Mouse (Mus musculus): ENCODE measurements around the gene Acot6. TPM values are rescaled to one million over a fixed set of nuclear protein-coding genes. Genes with fewer than 3 reads are reported as not detected.
"Not testable (repeated sequence)": the region's sequence is repeated elsewhere in the genome, so short reads cannot be mapped to it uniquely, and the experiment has no call there.

The Acot6 gene
- total RNA-seq (2021), result 1 to 10 TPM; 3.6 to 3.7 TPM

DNA sequence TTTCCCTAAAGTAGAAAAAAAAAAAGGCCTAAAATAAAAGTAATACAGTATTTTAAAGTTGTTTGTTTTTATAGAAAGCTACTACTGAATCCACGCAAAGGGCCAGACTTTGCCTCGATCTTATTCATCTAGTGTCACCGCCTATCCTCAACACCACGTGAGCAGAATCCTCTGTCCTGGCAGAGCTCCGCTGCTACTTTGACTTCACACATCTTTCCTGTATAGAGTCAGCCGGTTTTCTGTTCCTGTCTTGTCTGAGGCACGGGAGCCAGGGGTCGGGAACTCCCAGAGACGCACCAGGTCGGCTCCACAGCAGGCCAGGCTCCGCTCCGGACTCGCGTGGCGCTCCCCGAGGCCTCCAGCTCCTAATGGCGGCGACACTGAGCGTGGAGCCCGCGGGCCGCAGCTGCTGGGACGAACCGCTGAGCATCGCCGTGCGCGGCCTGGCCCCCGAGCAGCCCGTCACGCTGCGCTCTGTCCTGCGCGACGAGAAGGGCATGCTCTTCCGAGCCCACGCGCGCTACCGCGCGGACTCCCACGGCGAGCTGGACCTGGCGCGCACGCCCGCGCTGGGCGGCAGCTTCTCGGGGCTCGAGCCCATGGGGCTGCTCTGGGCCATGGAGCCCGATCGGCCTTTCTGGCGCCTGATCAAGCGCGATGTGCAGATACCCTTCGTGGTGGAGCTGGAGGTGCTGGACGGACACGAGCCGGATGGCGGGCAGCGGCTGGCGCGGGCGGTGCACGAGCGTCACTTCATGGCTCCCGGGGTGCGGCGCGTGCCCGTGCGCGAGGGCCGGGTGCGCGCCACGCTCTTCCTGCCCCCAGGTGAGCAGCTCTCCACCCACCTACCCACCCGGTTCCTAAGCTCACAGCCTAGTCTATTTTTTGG is at the start of gene Acot6:
TSS of gene Acot6 (plus strand) at position 51 of the 889 bp plus-strand sequence.
- intact Hi-C loops (cut with DNase I), result not testable (repeated sequence)
- peak; percentile 47 to 48 for DNase-seq (ENCODE audit: low spot score in 2 of 2)

DNA sequence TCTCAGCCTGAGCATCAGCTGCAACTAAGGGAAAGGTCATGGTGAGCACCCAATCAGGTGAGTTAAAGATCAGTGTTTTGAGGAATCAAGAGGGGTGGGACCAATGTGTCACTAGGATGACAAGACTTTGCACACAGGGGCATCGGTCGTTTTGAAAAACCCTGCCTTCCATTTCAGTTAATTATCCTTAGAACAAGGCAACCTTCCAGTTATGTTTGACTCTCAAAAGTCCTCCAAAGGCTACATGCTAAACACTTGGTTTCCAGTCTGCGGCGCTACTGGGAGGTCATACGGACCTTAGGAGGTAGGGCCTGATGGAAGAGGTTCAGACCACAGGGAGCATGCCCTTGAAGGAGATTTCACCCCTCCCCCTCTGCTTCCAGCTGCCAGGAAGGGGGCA is 49.7 kb upstream of the Acot6 start:
- intact Hi-C loops (cut with DNase I), result loop anchor here (2.0 kb wide), 1 partner anchor 18 kb away; no protein-coding TSS in a partner anchor
- DNase-seq (ENCODE audit: low spot score in 2 of 2), result not testable (repeated sequence)

DNA sequence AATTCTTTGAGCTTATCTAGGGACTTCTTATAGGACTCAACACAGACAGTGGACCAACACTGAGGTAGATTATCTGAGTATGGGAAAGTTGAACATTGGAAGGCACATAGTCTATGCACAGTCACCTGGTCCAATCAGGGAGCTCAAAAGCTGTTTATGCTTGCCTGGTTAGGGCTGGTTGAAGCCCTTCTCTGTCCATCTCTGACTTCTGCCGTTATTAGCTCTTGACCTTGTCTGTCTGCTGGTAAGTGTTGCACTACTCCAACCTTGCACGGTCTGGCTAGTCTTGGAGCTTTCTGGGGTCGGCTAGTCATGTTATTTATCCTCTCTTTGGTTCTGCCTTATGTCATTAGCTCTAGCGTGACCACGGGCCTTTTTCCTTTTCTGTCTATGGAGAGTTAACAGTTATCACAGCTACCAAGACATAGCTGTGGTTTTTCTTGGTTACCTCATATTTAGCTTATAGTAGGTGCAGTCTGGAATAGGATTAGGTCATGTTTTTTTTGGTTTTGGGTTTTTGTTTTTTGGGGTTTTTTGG is 48.4 kb upstream of the Acot6 start, which contains the start of gene Acot3:
TSS of gene Acot3 (plus strand) at position 208 of the 538 bp plus-strand sequence.
- intact Hi-C loops (cut with DNase I), result loop anchor here (2.0 kb wide), 1 partner anchor 19 kb away; no protein-coding TSS in a partner anchor
- no peak for DNase-seq (ENCODE audit: low spot score in 2 of 2)

DNA sequence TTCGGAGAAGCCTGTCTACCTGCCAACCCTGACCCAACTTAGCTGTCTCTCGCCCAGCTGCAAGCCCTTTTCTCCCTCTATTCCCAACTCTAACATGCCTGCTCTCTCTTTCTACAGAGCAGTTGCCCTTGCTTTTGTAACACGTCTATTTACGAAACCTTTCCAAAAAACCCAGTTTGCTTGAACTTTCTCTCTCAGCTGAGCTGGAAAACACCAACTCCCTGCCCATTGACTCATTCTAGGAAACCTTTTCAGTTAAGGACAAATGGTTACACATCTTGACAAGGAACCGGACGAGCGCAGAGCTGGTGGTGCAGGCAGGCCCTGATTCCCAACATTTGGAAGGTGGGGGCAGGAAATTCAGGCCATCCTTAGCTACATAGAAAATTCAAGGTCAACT is 47.8 kb upstream of the Acot6 start:
- intact Hi-C loops (cut with DNase I), result no loop called here
- no peak for DNase-seq (ENCODE audit: low spot score in 2 of 2)

GRCm38 (mm10) chr12:84053173-84053572 is 47.3 kb upstream of the Acot6 start:
- intact Hi-C loops (cut with DNase I), result no loop called here
- peak in 1 of 2 experiments; percentile 29 for DNase-seq (ENCODE audit: low spot score in 2 of 2)

DNA sequence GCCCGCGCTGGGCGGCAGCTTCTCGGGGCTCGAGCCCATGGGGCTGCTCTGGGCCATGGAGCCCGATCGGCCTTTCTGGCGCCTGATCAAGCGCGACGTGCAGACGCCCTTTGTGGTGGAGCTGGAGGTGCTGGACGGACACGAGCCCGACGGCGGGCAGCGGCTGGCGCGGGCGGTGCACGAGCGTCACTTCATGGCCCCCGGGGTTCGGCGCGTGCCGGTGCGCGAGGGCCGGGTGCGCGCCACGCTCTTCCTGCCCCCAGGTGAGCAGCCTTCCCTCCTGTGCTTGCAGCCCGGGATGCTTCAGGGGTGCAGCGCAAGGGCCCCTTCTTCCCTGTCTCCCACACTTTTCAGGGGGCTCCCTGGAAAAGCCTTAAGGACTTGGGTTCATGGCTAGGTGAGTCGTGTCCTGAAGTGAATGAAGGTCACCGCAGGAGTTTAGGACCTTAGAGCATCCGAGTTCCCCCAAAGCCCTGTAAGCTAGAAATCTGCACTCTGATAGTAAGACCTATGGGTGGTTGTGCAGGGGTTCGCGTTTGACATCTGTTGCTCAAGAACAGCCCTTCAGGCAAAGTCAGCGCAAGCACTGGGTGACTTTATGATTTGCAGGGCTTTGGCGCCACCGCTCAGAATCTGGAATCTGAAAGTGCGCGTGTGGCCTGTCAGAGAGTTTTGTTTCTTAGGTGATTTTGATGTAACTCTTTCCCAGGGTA is 46.6 kb upstream of the Acot6 start:
- intact Hi-C loops (cut with DNase I), result no loop called here

DNA sequence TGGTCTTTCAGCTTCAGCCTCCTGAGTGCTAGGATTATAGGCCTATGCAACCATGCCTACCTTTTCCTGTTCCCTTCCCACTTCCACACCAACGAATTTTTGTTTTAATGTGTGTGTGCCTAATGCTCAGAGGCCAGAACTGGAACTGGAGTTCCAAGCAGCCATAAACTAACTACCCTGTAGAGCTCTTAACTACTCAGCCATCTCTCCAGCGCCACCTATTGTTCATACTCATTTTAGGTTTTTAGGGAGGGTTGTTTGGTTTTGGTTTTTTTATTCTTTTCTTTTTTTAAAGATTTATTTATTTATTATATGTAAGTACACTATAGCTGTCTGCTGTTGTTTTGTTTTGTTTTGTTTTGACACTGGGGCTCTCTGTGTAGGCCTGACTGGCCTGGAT is 39.5 kb upstream of the Acot6 start:
- intact Hi-C loops (cut with DNase I), result loop anchor here (2.0 kb wide), 1 partner anchor 88 kb away; no protein-coding TSS in a partner anchor
- no peak for DNase-seq (ENCODE audit: low spot score in 2 of 2)

More for the DNA sequence above, 46.6 kb upstream of the Acot6 start:
- peak in 1 of 2 experiments; percentile 33 for DNase-seq (ENCODE audit: low spot score in 2 of 2)

DNA sequence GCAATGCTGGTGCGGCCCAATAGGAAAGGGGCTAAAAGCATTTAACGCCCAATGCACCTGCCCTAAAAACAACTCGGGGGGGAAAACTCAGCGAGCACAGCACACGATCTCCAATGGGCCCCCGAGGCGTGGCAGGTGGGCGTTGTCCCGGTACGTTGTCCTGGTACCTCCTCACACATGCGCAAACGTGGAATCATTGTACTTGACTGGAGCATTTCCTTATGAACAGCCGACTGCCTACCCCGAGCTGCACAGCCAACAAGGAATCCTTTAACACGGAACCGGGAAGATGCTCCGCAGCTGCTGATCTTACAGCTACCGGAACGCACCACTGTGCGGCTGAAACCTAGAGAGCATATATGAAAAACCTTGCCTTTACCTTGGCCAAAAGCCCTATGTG is 38.1 kb upstream of the Acot6 start:
- intact Hi-C loops (cut with DNase I), result no loop called here
- DNase-seq (ENCODE audit: low spot score in 2 of 2), result no peak

GRCm38 (mm10) chr12:84063228-84063627 is 37.2 kb upstream of the Acot6 start:
- DNase-seq (ENCODE audit: low spot score in 2 of 2), result no peak
- intact Hi-C loops (cut with DNase I), result no loop called here

DNA sequence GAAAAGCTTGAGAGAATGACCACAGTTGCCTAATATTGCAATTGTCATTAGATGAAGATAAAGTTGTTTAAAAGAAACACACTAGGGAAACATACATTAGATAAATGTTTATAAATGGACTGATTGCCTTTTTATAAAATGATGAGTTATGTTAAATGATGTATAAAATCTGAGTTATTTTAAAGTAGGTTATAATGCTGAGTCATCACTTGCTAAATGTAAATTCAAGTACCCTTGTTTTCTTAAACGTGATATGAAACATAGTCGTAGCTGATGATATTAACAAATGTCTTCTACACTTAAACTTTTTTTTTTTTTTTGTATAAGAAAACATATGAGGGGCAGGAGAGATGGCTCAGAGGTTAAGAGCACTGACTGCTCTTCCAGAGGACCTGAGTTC is 36.6 kb upstream of the Acot6 start:
- intact Hi-C loops (cut with DNase I), result no loop called here
- no peak for DNase-seq (ENCODE audit: low spot score in 2 of 2)

DNA sequence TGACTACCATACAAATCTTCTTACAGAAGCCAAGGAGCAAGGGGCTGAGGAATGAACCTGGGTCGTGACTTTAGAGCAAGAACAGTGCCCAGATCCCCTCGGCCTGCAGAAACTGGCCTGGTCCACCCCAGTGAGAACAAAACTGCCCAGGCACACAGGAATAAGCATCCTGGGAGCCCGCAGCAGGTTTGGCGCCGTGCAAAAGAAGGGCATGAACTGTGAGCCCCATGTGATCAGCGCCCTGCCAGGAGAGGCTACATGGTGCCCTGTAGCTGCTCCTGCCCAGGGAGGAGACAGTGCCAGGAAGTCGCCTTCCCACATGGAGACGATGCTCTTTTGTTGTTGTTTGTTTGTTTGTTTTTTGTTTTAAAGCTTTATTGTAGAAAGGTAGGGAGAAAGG is 35.8 kb upstream of the Acot6 start:
- no peak for DNase-seq (ENCODE audit: low spot score in 2 of 2)
- intact Hi-C loops (cut with DNase I), result no loop called here

DNA sequence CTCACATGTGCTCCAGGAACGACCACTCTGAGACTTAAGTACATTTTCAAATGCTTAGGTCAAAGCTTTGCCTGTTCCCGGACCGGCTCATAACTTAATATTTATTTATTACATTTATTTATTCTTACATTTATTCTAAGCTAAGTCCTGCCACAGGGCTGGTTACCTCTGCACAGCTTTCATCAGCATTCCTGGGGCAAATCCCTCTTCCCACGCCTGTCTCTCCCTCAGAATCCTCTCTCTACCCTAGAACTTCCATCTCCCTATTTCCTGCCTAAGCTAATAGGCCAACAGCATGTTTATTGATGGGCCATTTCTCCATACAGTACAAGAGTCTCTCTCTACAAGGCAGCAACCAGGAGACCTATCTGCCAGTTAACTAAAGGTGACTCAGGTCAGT is 32.7 kb upstream of the Acot6 start:
- intact Hi-C loops (cut with DNase I), result no loop called here
- no peak for DNase-seq (ENCODE audit: low spot score in 2 of 2)

GRCm38 (mm10) chr12:84068296-84068695 is 32.2 kb upstream of the Acot6 start:
- intact Hi-C loops (cut with DNase I), result no loop called here
- no peak for DNase-seq (ENCODE audit: low spot score in 2 of 2)

DNA sequence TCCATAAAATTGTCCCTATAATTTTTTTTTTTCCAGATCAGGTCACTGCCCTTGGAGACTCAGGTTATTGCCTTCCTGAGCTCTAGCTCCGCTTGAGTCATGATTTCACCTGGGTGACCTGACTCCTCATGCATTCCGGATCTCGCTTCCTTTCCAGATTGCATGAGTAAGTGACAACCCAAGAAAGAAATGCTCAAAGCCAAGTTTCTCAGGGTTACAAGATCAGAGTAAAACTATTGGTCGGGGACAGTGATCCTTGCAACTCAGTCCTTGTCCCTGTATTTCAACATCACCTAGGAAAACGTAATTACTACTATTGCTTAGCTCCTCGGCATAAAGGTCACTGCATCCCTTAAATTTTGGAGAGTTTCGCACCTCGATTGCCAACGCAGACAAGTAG is 31.5 kb upstream of the Acot6 start, which contains the start of gene Acot5:
TSS of gene Acot5 (plus strand) at position 340 of the 400 bp plus-strand sequence.
- intact Hi-C loops (cut with DNase I), result no loop called here
- DNase-seq (ENCODE audit: low spot score in 2 of 2), result no peak

DNA sequence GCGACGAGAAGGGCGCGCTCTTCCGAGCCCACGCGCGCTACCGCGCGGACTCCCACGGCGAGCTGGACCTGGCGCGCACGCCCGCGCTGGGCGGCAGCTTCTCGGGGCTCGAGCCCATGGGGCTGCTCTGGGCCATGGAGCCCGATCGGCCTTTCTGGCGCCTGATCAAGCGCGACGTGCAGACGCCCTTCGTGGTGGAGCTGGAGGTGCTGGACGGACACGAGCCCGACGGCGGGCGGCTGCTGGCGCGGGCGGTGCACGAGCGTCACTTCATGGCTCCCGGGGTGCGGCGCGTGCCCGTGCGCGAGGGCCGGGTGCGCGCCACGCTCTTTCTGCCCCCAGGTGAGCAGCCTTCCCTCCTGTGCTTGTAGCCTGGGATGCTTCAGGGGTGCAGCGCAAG is 30.9 kb upstream of the Acot6 start:
- intact Hi-C loops (cut with DNase I), result not testable (repeated sequence)
- peak; percentile 43 to 56 for DNase-seq (ENCODE audit: low spot score in 2 of 2)

DNA sequence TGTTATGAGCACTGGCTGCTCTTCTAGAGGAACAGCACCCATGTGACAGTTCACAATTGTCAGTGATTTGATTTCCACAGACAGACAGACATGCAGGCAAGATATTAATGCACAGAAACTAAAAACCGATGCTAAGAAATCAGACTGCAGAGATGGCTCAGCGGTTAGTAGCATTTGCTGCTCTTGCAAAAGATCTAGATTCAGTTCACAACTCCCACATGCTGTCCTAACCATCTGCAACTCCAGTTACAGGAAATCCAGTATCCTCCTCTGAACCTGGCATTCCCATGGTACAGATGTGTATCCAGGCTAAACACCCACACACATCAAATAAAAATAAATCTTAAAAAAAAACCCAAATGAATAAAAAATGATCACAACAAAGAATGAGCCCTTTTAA is 28.8 kb upstream of the Acot6 start:
- intact Hi-C loops (cut with DNase I), result loop anchor here (10.0 kb wide), 1 partner anchor 163 kb away; no protein-coding TSS in a partner anchor
- DNase-seq (ENCODE audit: low spot score in 2 of 2), result peak; percentile 16 to 27

- intact Hi-C loops (cut with DNase I), result loop anchor here (10.0 kb wide), 1 partner anchor 157 kb away; no protein-coding TSS in a partner anchor
- no peak for DNase-seq (ENCODE audit: low spot score in 2 of 2)
Measured at GRCm38 (mm10) chr12:84077371-84077990, 23.0 kb upstream of the Acot6 start.

DNA sequence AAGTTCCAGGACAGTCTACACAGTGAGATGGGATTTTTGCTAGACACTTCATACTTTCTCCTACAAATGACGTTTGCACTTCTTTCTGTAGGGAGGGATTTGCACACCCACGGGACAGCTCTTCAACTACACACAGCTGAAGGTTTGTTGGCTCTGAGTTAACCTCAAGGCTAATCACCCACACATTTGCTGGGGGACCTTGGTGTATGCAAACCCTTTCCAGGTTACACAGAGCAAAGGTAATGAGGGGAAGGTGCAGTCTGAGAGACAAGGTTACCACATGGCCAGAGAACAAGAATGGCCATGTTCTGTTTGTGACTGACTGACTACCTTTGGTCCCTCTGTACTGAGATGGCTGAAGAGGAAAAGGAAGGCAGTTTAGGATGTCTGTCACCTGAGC is 16.6 kb upstream of the Acot6 start:
- DNase-seq (ENCODE audit: low spot score in 2 of 2), result no peak
- intact Hi-C loops (cut with DNase I), result no loop called here

DNA sequence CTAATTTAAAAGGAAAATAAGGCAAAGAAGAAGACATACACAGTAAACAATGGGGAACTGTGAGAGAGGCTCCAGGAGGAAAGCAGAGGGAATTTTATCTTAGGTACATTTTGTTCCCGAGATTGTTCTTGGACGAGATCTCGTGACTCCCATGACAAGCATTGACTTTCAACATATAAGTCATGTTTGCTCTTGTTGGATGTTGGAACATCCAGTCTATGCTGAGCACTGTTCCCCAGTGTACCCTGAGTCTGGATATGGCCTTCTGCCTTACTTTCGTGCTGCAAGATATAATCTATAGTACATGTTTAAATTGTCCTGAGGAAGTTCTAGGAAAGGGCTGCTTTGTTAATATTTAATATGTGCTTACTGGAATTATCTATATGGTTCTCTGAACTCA is 15.9 kb upstream of the Acot6 start:
- DNase-seq (ENCODE audit: low spot score in 2 of 2), result no peak
- intact Hi-C loops (cut with DNase I), result no loop called here

GRCm38 (mm10) chr12:84094666-84095065 is 5.8 kb upstream of the Acot6 start:
- intact Hi-C loops (cut with DNase I); DNase-seq (ENCODE audit: low spot score in 2 of 2): not testable (repeated sequence)

Data from left cerebral cortex, postnatal 36 days (tissue).